Mouse (Mus musculus): ENCODE data around the gene Rem1.

The Rem1 gene

GRCm38 (mm10) chr2:152626774-152627591 lies at the start of gene Rem1:
Gene Rem1, plus strand, starts transcription at chr2:152626951.
- DNase-seq (ENCODE audit: low spot score in 2 of 2) = no peak

- DNase-seq (ENCODE audit: low spot score in 2 of 2) = no peak
Measured at GRCm38 (mm10) chr2:152580107-152580506, 46.6 kb upstream of the Rem1 start, which contains the start of gene Defb19. Gene Defb19, minus strand, starts transcription at chr2:152580312.

GRCm38 (mm10) chr2:152580612-152581011 lies 46.1 kb upstream of the Rem1 start:
- no peak for DNase-seq (ENCODE audit: low spot score in 2 of 2)

GRCm38 (mm10) chr2:152586926-152587560 lies 39.7 kb upstream of the Rem1 start:
- no peak for DNase-seq (ENCODE audit: low spot score in 2 of 2)

GRCm38 (mm10) chr2:152588450-152588849 lies 38.3 kb upstream of the Rem1 start:
- DNase-seq (ENCODE audit: low spot score in 2 of 2) = no peak

- no peak for DNase-seq (ENCODE audit: low spot score in 2 of 2)
Measured at GRCm38 (mm10) chr2:152589021-152589420, 37.7 kb upstream of the Rem1 start.

- no peak for DNase-seq (ENCODE audit: low spot score in 2 of 2)
Measured at GRCm38 (mm10) chr2:152599299-152599698, 27.5 kb upstream of the Rem1 start, which contains the start of gene Defb45. Gene Defb45, minus strand, starts transcription at chr2:152599399.

- no peak for DNase-seq (ENCODE audit: low spot score in 2 of 2)
Measured at GRCm38 (mm10) chr2:152600076-152600475, 26.7 kb upstream of the Rem1 start.

- no peak for DNase-seq (ENCODE audit: low spot score in 2 of 2)
Measured at GRCm38 (mm10) chr2:152601275-152601960, 25.3 kb upstream of the Rem1 start.

GRCm38 (mm10) chr2:152604057-152604456 lies 22.7 kb upstream of the Rem1 start, which contains the start of gene Defb36:
Gene Defb36, plus strand, starts transcription at chr2:152604327.
- DNase-seq (ENCODE audit: low spot score in 2 of 2) = peak in 1 of 2 experiments; percentile 15

- DNase-seq (ENCODE audit: low spot score in 2 of 2) = no peak
Measured at GRCm38 (mm10) chr2:152607746-152608145, 19.0 kb upstream of the Rem1 start.

- no peak for DNase-seq (ENCODE audit: low spot score in 2 of 2)
Measured at GRCm38 (mm10) chr2:152608719-152609118, 18.0 kb upstream of the Rem1 start.

GRCm38 (mm10) chr2:152612193-152612592 lies 14.6 kb upstream of the Rem1 start:
- no peak for DNase-seq (ENCODE audit: low spot score in 2 of 2)

- peak in 1 of 2 experiments; percentile 61 for DNase-seq (ENCODE audit: low spot score in 2 of 2)
Measured at GRCm38 (mm10) chr2:152615563-152615962, 11.2 kb upstream of the Rem1 start.

GRCm38 (mm10) chr2:152616470-152616869 lies 10.3 kb upstream of the Rem1 start:
- no peak for DNase-seq (ENCODE audit: low spot score in 2 of 2)

- peak in 1 of 2 experiments; percentile 42 for DNase-seq (ENCODE audit: low spot score in 2 of 2)
Measured at GRCm38 (mm10) chr2:152617374-152617773, 9.4 kb upstream of the Rem1 start.

GRCm38 (mm10) chr2:152620367-152621134 lies 6.2 kb upstream of the Rem1 start:
- DNase-seq (ENCODE audit: low spot score in 2 of 2) = no peak

GRCm38 (mm10) chr2:152622151-152622550 lies 4.6 kb upstream of the Rem1 start:
- DNase-seq (ENCODE audit: low spot score in 2 of 2) = no peak

GRCm38 (mm10) chr2:152622953-152623352 lies 3.8 kb upstream of the Rem1 start, which contains the start of gene Defb25:
Gene Defb25, minus strand, starts transcription at chr2:152623053.
- DNase-seq (ENCODE audit: low spot score in 2 of 2) = no peak

- no peak for DNase-seq (ENCODE audit: low spot score in 2 of 2)
Measured at GRCm38 (mm10) chr2:152624566-152624965, 2.2 kb upstream of the Rem1 start.

- DNase-seq (ENCODE audit: low spot score in 2 of 2) = no peak
Measured at GRCm38 (mm10) chr2:152625256-152625655, 1.5 kb upstream of the Rem1 start.

All from thymus, postnatal 10 days (tissue).